Mouse (Mus musculus) heart, adult 2 months (tissue): ENCODE measurements around the gene Dctn3.

Experiments
- CTCF ChIP-seq: fragments of 200-600 bp; IDR thresholded peaks from 2 replicates; pipeline ENCODE4 v1.8.1; 2022; ENCODE audit warnings: antibody characterized with exemption, mild to moderate bottlenecking, moderate library complexity
- EP300 ChIP-seq: fragments of 200-500 bp; IDR thresholded peaks from 2 replicates; pipeline ENCODE4 v1.6.1; 2011; ENCODE audit warnings: low read depth, low read length, control low read depth; ENCODE audit not compliant: insufficient read depth
- POLR2A ChIP-seq: fragments of 200-500 bp; IDR thresholded peaks from 2 replicates; pipeline ENCODE4 v1.6.1; 2011; ENCODE audit warnings: mild to moderate bottlenecking, low read depth, low read length, control low read depth; ENCODE audit not compliant: insufficient read depth

DNA sequence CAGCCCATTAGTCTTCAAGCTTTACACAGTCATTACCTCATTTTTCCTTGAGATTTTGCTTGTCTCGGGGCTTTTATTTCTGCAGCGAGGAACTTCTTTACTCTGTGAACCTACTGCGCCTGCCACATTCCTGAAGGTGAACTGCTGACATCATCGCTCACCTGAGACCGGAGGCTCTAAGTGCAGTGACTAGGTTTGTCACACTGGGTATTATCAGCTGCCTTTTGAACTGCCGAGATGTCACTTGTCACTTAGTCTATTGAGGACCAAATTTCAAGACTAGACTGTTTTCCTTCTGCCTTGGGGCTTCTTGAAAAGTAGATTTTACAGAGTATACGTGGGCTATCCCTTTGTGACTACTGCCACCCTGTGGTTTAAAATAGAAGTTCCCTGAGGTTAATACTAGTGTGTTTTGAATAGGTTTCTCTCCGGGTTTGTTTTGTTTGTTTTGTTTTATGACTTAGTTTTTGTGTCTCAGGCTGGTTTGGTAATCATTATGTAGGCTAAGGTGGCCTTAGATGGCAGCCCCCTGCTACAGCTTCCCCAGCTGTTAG, 14.7 kb downstream of the Dctn3 start:
- no peak for TF ChIP-seq POLR2A
- TF ChIP-seq CTCF = peak; percentile 88
- no peak for TF ChIP-seq EP300
